Mouse (Mus musculus) liver, embryonic 14.5 days (tissue): ENCODE measurements around the gene R3hdm2. TPM values are rescaled to one million over a fixed set of nuclear protein-coding genes. Genes with fewer than 3 reads are reported as not detected.

Experiments used
- ATAC-seq: fragments of 200-750 bp; cut with Nextera tagmentation; 2 replicates; pipeline ENCODE4 v1.8.0; 2017; ENCODE audit warnings: moderate number of reproducible peaks, mild to moderate bottlenecking, moderate library complexity; ENCODE audit not compliant: insufficient read depth
- DNase-seq, 3 experiments: peaks; one replicate each; pipeline ENCODE4 v3.0.0-alpha.2; 2012 to 2013; ENCODE audit warnings: low read depth in 3 of 3, low spot score in 3 of 3
- H3K27ac ChIP-seq: fragments of 300-500 bp; sonication (generic); 2 replicates; pipeline ENCODE4 v1.5.1; 2014; ENCODE audit warnings: moderate library complexity, mild to moderate bottlenecking, control low read depth, inconsistent platforms
- H3K27me3 ChIP-seq: fragments of 300-500 bp; sonication (generic); 2 replicates; pipeline ENCODE4 v1.6.1; 2014; ENCODE audit warnings: mild to moderate bottlenecking, low read length, moderate library complexity; ENCODE audit not compliant: control insufficient read depth, insufficient read depth
- H3K36me3 ChIP-seq: fragments of 300-500 bp; sonication (generic); replicated peaks from 2 replicates; pipeline ENCODE4 v1.6.1; 2014; ENCODE audit warnings: low read depth; ENCODE audit not compliant: control insufficient read depth, insufficient read depth
- H3K4me1 ChIP-seq, 2 experiments: fragments of 200-500 bp in 1 of 2; fragments of 300-500 bp in 1 of 2; sonication (generic) in 1 of 2; replicated peaks; 2 replicates each; pipeline ENCODE4 v1.6.1; 2012 to 2014; ENCODE audit warnings: antibody characterized with exemption in 1 of 2, inconsistent platforms in 1 of 2, low read length in 1 of 2; ENCODE audit not compliant: control insufficient read depth in 2 of 2, insufficient read depth in 2 of 2
- H3K4me2 ChIP-seq: fragments of 300-500 bp; sonication (generic); 2 replicates; pipeline ENCODE4 v1.6.1; 2014; ENCODE audit warnings: low read depth, mild to moderate bottlenecking, control low read depth, moderate library complexity
- H3K4me3 ChIP-seq, 2 experiments: fragments of 200-500 bp in 1 of 2; fragments of 300-500 bp in 1 of 2; sonication (generic) in 1 of 2; 2 replicates each; pipeline ENCODE4 v1.5.1; 2012 to 2014; ENCODE audit warnings: low read depth in 2 of 2, low read length in 2 of 2, mild to moderate bottlenecking in 2 of 2, control low read depth in 1 of 2, inconsistent platforms in 1 of 2, moderate library complexity in 1 of 2; ENCODE audit not compliant: insufficient read depth in 1 of 2
- H3K9ac ChIP-seq: fragments of 300-500 bp; sonication (generic); replicated peaks from 2 replicates; pipeline ENCODE4 v1.6.1; 2014; ENCODE audit warnings: mild to moderate bottlenecking, control low read depth, moderate library complexity
- H3K9me3 ChIP-seq: fragments of 300-500 bp; sonication (generic); 2 replicates; pipeline ENCODE4 v1.6.1; 2016; ENCODE audit warnings: low read length, mixed read lengths; ENCODE audit not compliant: control insufficient read depth
- CTCF ChIP-seq: IDR thresholded peaks from 2 replicates; pipeline ENCODE4 v1.5.1; 2016; ENCODE audit warnings: antibody characterized with exemption, low read depth, control low read depth
- EP300 ChIP-seq: IDR thresholded peaks from 2 replicates; pipeline ENCODE4 v1.6.1; 2016; ENCODE audit warnings: antibody characterized with exemption, low read depth
- WGBS: fragments of 180-500 bp; shearing (Covaris S2); extraction: QIAGEN DNeasy Blood & Tissue Kit; methylation state at CpG from one replicate; pipeline ENCODE4 v1.1.7; 2014; ENCODE audit not compliant: insufficient replicate concordance; 5-methylcytosine and 5-hydroxymethylcytosine counted together
- polyA plus RNA-seq, 2 experiments: library from polyadenylated mRNA; depleted of rRNA in 1 of 2; stranded (reverse) in 1 of 2; unstranded in 1 of 2; fragments of >200 nt; fragmentation: Nextera tagmentation in 1 of 2; extraction: Ambion mirVana in 1 of 2; gene quantifications; 2 replicates each; pipeline versions ENCODE4 v1.2.1 to v1.2.3; 2012 to 2014

R3hdm2 gene
- polyA plus RNA-seq, 2 experiments = 9.0 to 10.9 TPM

DNA sequence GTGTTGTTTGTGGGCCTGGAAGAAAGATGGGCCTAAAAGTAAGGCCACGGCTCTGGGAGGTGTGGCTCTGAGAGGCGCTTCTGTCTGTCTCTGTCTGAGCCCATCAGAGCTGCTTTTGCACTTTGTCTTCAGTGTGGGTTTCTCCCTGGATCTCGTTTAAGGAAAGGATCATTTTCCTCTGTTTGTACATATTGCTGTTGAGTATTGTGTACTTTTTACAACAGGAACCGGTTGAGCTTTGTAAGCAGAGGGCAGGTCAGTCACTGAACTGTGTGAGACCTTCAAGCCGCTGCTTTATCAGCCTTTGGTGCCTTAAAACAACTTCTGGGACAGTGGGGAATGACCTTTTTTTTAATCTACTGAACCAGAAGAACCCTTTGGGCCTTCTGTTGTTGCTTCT is 32.0 kb downstream of the R3hdm2 start:
- Histone ChIP-seq H3K4me2 (no peak overlapping the region), H3K36me3 (no peaks in the 10 kb centered on the region; the same call in 1 of the 2 replicates), H3K9ac (no peak overlapping the region), H3K9me3 (no peaks in the 10 kb centered on the region), H3K4me1 (no peaks in the 10 kb centered on the region; a peak in 2 of 4 replicates), H3K27me3 (no peaks in the 10 kb centered on the region), H3K27ac (no peak overlapping the region), H3K4me3 (no peak overlapping the region)
- no peak for TF ChIP-seq EP300
- TF ChIP-seq CTCF = no peak
- WGBS = 59% methylated on average over 5 of the region's 5 CpGs
- DNase-seq (no peak), ATAC-seq (no peak)

GRCm38 (mm10) chr10:127412776-127413175 is 32.6 kb downstream of the R3hdm2 start:
- no peaks in the 10 kb centered on the region; a peak in 1 of 4 replicates for H3K4me1 ChIP-seq
- no peak overlapping the region for H3K4me2 ChIP-seq
- TF ChIP-seq EP300 = no peak
- TF ChIP-seq CTCF = no peak
- no peaks in the 10 kb centered on the region for H3K9me3 ChIP-seq
- H3K36me3 ChIP-seq = no peaks in the 10 kb centered on the region; the same call in 1 of the 2 replicates
- no peak overlapping the region for H3K27ac ChIP-seq
- ATAC-seq (no peak), DNase-seq (no peak)
- 62% methylated on average over 2 of the region's 2 CpGs for WGBS
- no peak overlapping the region for H3K4me3 ChIP-seq
- H3K9ac ChIP-seq = no peak overlapping the region
- no peaks in the 10 kb centered on the region for H3K27me3 ChIP-seq

DNA sequence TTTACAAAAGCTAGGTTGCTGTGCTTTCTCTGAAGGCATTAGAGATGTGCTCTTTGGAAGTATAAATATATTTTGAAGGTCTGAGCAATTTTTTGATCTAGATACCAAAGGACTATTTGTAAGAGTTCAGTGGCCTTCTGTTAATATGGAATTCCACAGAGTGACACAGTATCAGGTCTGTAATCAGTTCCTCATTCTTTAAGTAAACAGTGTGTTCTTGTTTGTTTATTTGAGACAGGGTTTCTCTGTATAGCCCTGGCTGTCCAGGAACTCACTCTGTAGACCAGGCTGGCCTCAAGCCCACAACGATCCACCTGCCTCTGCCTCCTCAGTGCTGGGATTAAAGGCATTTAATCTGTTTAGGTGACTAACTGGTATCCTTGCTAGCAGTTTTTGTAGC is 33.5 kb downstream of the R3hdm2 start:
- no peaks in the 10 kb centered on the region; a peak in 1 of 4 replicates for H3K4me1 ChIP-seq
- H3K4me3 ChIP-seq = no peak overlapping the region
- WGBS = 71% methylated on average over 1 of the region's 1 CpGs
- no peak for DNase-seq
- no peak overlapping the region for H3K4me2 ChIP-seq
- no peak for ATAC-seq
- no peaks in the 10 kb centered on the region; the same call in 1 of the 2 replicates for H3K36me3 ChIP-seq
- H3K27ac ChIP-seq = no peak overlapping the region
- no peaks in the 10 kb centered on the region for H3K9me3 ChIP-seq
- TF ChIP-seq CTCF (no peak), EP300 (no peak)
- no peaks in the 10 kb centered on the region for H3K27me3 ChIP-seq
- H3K9ac ChIP-seq = no peak overlapping the region

DNA sequence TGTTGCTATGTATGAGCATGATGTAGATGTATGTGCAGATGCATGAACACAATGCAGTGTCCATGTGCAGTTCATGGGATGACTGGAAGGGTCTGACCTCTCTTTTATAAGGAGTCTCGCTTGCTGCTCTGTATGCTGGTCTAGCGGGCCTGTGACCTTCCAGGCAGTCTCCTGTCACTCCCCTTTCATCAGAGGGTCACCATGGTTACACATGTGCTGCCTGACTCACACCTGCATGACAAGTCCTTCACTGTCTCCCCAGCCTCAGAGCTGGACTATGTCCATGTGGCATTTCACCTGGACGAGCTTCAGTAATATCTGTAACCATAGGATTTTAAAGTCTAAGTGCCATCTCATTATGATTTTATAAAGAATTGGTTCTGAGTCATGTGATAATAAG is 34.0 kb downstream of the R3hdm2 start:
- no peak for ATAC-seq
- TF ChIP-seq EP300 = no peak
- no peak for TF ChIP-seq CTCF
- H3K4me1 ChIP-seq = no peaks in the 10 kb centered on the region; a peak in 1 of 4 replicates

GRCm38 (mm10) chr10:127420131-127420530 is 40.0 kb downstream of the R3hdm2 start:
- WGBS = 50% methylated on average over 6 of the region's 6 CpGs
- DNase-seq (no peak), ATAC-seq (no peak)
- Histone ChIP-seq H3K4me1 (no peaks in the 10 kb centered on the region; a peak in 1 of 4 replicates), H3K9ac (no peak overlapping the region), H3K9me3 (no peaks in the 10 kb centered on the region), H3K4me2 (no peak overlapping the region), H3K27ac (no peak overlapping the region), H3K4me3 (no peak overlapping the region), H3K27me3 (no peaks in the 10 kb centered on the region), H3K36me3 (no peaks in the 10 kb centered on the region)
- TF ChIP-seq CTCF = no peak
- no peak for TF ChIP-seq EP300

More for the DNA sequence above, 34.0 kb downstream of the R3hdm2 start:
- no peak overlapping the region for H3K4me2 ChIP-seq
- no peaks in the 10 kb centered on the region; the same call in 1 of the 2 replicates for H3K36me3 ChIP-seq
- no peak for DNase-seq
- 73% methylated on average over 3 of the region's 3 CpGs for WGBS
- H3K9ac ChIP-seq = no peak overlapping the region
- H3K4me3 ChIP-seq = no peak overlapping the region
- H3K27me3 ChIP-seq = no peaks in the 10 kb centered on the region
- no peak overlapping the region for H3K27ac ChIP-seq
- no peaks in the 10 kb centered on the region for H3K9me3 ChIP-seq
